Mouse (Mus musculus): ENCODE data around the gene Trim66. TPM values are rescaled to one million over a fixed set of nuclear protein-coding genes. Genes with fewer than 3 reads are reported as not detected.

The Trim66 gene
- total RNA-seq, 4 experiments from 2014 or later: 0.13 to 0.37 (median 0.15) TPM

DNA sequence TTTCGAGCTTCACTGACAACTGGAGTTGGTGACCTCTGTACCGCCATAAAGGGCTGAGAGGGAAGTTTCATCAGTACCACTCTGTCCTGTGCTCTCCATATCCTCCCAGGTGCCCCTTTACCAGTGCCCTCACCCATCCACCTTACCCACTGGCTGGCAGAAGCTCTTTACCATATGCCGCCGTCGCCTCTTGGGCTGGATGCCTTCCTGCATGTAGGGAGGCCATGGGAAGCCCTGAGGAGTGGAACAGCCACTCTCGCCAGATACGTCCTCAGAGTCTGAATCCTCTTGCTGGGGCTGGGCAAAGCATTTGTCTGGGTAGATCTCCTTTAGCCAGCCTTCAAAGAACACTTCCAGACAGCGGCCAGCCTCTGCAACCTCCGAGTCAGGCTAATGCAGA lies 53.1 kb downstream of the Trim66 start:
- DNase-seq (ENCODE audit: low spot score): no peak

DNA sequence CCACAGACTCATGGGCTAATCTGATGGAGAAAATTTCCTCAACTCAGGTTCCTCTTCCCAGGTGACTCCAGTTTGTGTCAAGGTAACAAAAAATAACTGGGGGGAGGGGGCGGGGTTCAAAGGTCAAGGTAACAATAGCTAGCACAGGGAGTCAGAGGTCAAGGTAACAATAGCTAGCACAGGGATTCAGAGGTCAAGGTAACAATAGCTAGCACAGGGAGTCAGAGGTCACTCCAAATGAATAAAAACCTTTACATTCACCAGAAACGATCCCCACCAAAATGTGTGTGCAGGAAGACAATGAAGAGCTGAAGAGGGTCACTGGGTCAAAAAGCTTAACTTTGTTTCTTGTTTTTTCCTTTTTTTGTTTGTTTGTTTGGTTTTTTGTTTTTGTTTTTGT lies 59.9 kb downstream of the Trim66 start:
- no peak for DNase-seq (ENCODE audit: low spot score)

DNA sequence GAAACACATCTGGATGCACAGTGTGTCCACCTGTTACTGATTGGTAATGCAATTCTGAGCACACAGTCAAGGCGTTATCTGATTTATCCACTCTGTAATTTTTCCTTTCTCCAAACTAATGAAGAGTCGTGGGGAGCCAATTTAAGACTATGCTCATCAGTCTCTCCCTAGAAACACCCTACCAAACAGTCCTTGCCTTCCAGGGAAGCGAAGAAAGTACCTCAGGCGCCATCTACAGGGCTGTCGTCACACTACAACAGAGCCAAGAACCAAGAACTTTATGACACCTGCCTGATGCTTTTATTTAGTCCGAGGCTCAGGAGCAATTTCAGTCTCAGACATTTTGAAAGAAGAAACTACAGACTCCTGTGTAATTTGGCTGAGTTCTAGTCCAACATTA lies 62.9 kb downstream of the Trim66 start:
- DNase-seq (ENCODE audit: low spot score): no peak

DNA sequence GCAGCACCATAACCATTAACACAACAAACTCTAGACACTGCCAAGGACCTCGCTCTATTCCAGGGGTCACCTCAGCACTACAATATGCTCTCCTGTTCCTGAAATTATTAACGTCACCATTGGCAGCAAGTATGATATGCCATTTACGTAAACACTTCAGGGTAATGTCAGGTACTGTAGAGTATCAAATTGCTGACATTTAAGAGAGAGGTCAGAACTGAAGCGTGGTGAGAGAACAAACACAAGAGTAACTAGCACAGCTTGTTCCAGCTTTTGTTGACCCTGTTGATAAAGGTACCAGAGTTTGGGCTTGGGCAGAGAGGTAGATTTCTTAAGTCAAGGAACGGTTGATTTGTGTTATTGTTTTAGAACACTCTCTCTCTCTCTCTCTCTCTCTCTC lies 65.2 kb downstream of the Trim66 start:
- no peak for DNase-seq (ENCODE audit: low spot score)

DNA sequence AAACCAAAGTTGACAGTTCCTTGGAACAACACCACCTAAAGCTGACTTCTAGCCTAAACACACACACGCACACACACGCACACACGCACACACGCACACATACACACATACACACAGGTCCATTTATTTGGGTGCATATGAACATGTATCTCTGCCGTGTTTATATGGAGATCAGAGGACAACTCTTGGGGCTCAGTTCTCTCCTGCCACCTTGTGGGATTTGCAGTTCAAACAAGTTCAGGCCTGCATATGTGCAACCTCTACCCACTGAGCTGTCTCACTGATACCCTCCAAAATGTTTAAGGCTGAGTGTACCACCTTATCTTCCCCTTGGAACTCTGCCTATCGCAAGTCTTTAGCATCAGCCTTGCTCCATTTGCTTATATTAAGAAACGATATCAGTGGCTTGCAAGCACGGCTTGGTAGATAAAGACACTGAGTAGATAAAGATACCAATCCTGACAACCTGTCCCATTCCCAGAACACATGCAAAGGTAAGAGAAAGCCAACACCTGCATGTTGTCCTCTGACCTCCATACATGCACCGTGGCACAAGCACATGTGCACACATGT lies 67.2 kb downstream of the Trim66 start:
- no peak for DNase-seq (ENCODE audit: low spot score)

DNA sequence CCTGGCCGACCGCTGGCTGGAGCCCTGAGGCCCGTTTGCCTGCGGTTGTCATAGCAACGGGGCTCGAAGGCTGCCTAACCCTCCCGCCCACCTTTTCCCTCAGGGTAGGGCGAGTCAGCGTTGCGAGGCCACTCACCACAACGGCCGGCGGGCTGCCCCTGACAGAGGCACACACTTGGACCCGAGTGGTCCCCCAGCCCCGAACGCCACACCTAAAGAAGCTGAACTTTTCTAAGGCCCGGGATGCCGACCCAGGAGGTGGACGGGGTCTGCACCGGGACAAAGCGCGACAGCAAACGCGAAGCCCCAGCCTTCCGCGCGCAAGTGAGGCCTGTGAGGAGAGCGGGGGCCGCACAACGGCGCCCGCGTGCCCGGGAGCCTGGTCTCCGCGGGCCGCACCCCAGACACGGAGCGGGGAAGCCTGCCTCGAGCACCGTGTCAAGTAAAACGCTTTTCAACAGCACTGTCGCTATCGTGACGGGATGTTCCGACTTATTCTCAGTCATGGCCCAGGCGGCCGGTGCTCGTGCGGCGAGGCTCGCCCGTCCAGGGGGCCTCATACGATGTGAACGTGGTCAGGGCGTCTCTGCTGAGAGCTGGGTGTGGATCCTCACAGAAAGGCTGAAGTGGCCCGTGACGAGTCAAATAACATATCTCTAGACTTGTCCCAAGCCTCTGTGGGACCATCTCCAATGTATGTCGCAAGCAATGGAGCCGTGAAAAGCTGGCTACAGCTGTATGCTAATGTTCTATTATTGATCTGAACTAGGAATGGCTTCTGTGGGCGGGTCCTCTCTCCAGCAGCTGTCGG lies 68.9 kb downstream of the Trim66 start, which contains the start of gene Stk33:
Gene Stk33, minus strand, starts transcription at position 301 of the 811 bp plus-strand sequence.
- peak; percentile 63 for DNase-seq (ENCODE audit: low spot score)

DNA sequence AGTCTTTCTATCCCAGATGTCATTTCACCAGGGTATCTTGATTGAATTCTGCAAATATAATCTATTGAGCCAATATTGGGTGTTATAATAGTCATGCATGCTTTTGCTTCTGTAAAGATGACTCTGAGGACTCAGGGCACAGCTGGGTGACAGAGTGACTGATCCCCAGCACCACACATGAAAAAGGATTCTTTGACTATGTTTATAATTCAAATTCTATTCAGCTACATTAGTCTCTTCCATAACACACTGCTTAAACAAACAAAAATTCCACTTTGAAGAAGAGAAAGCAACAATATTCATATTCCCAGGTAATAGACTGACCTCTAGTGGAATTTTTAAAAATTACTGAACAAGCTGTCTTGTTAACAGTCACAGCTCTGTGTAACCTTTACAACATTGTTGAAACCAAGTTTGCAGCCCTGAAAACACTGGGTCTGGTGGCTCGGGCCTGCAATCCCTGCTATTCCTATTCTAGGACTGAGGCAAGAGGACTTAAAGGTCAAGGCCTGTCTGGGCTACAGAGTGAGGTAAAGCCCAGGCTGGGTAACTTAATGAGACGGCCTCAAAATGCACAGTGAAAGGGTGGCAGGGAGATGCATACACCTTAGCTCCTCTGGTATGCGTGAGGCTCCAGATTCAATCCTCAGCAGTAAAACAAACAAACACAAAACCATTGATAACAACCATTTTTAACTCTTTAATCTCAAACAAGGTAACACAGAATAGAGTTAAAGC lies 83.3 kb downstream of the Trim66 start:
- peak; percentile 29 for DNase-seq (ENCODE audit: low spot score)

DNA sequence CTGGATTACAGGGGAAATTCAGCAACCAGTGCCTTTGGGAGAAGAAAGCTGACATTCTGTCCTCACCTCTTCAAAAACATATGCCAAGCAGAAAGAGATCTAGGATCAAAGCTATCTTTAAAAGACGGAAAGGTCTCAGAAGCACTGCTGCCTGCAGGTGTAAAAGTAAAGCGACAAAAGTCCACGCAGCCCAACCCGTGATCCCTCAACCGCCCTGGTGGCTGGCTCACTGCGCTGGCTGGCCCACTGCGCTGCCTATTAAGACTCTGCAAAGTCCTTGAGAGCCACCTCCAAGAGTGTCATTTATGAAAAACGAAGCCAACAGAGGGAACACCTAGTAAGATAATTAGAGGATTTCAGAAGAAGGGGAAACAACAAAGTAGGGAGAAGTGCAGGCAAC lies 85.1 kb downstream of the Trim66 start:
- no peak for DNase-seq (ENCODE audit: low spot score)

DNA sequence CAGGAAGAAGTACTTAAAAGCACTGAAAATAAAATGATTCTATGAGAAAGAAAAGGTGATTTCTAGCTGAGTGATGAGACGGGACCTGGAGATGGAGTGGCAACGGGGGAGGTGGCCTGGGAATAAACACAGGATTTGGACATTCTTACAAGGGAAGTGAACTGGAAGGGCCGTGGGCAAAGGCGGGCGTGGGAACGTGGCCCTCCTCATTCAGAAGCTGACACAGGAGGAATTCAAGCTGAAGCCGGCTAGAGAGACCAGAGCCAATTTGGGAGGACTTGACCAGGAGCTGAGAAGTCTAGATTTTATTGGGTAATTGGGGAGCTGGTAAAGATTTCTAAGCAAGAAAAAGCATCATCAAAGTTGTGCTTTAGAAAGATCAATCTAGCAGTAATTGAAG lies 102.4 kb downstream of the Trim66 start:
- DNase-seq (ENCODE audit: low spot score): no peak

DNA sequence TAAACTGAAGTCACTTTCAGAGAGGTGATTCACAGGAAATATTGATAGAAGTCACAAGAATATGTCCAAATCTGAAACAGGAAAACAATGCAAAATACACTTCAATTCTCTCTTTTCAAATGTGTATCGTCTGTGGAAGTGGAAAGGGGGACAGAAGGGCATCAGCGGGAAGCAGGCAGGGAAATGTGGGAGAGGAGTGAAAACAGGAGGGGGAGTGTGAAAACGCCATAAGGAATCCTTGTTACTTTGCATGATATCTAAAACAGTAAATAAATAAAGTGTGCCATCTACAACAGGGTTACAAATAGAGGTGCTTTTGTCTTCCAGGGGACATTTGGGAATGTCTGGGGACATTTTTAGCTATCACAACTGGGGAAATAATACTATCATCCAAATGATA lies 108.6 kb downstream of the Trim66 start:
- DNase-seq (ENCODE audit: low spot score): no peak

Small RNA genes within 50 kb of the gene (microRNA-seq; reads per million reads assigned to microRNA genes)
- 0.84 reads per million for gene Gm47284

Other genes with a start within 250 kb of the Trim66 start
- under 1 TPM in 2 of 4 experiments, not detected in 2; 0.14 to 0.25 TPM for gene Stk33, start 69.1 kb downstream of the Trim66 start, total RNA-seq (2022)
- 100 to 1,000 TPM in 2 of 4 experiments, 10 to 100 TPM in 2; 82.2 to 125 (median 99.4) TPM for gene Rpl27a, start 11.0 kb upstream of the Trim66 start, total RNA-seq (2022)
- gene St5, start 195.5 kb upstream of the Trim66 start, total RNA-seq (2022): 10 to 100 TPM; 21.3 to 28.7 (median 22.7) TPM
- 10 to 100 TPM; 13.7 to 17.8 (median 16.3) TPM for gene Akip1, start 195.6 kb upstream of the Trim66 start, total RNA-seq (2022)
- not detected for gene BC051019, start 215.7 kb upstream of the Trim66 start, total RNA-seq (2022)
- gene Ascl3, start 223.6 kb upstream of the Trim66 start, total RNA-seq (2022): not detected
- 10 to 100 TPM; 30.1 to 35.1 (median 31.0) TPM for gene Tmem9b, start 244.7 kb upstream of the Trim66 start, total RNA-seq (2022)